Mouse (Mus musculus) neural tube, embryonic 12.5 days (tissue): ENCODE data around the gene Rhoj. TPM values are rescaled to one million over a fixed set of nuclear protein-coding genes. Genes with fewer than 3 reads are reported as not detected.

Experiments used
- ATAC-seq: fragments of 200-750 bp; cut with Nextera tagmentation; 2 replicates; pipeline ENCODE4 v1.8.0; 2017; ENCODE audit warnings: low read depth, mild to moderate bottlenecking, moderate TSS enrichment, moderate library complexity; ENCODE audit not compliant: low FRiP score
- H3K27ac ChIP-seq: fragments of 300-500 bp; sonication (generic); 2 replicates; pipeline ENCODE4 v1.5.1; 2016
- H3K27me3 ChIP-seq: fragments of 300-500 bp; sonication (generic); replicated peaks from 2 replicates; pipeline ENCODE4 v1.6.1; 2016; ENCODE audit warnings: mild to moderate bottlenecking
- H3K36me3 ChIP-seq: fragments of 300-500 bp; sonication (generic); 2 replicates; pipeline ENCODE4 v1.6.1; 2016; ENCODE audit warnings: mild to moderate bottlenecking
- H3K4me1 ChIP-seq: fragments of 300-500 bp; sonication (generic); 2 replicates; pipeline ENCODE4 v1.6.1; 2016
- H3K4me2 ChIP-seq: fragments of 300-500 bp; sonication (generic); replicated peaks from 2 replicates; pipeline ENCODE4 v1.6.1; 2016; ENCODE audit warnings: mild to moderate bottlenecking
- H3K4me3 ChIP-seq: fragments of 300-500 bp; sonication (generic); 2 replicates; pipeline ENCODE4 v1.5.1; 2016
- H3K9ac ChIP-seq: fragments of 300-500 bp; sonication (generic); 2 replicates; pipeline ENCODE4 v1.6.1; 2016; ENCODE audit warnings: mild to moderate bottlenecking
- H3K9me3 ChIP-seq: fragments of 300-500 bp; sonication (generic); 2 replicates; pipeline ENCODE4 v1.6.1; 2016; ENCODE audit warnings: mild to moderate bottlenecking
- whole genome bisulfite sequencing: fragments of 180-500 bp; shearing (Covaris S2); methylation state at CpG from one replicate; pipeline ENCODE4 v1.1.7; 2016; 5-methylcytosine and 5-hydroxymethylcytosine counted together
- polyA plus RNA-seq: library from polyadenylated mRNA; unstranded; fragments of >200 nt; fragmentation: Nextera tagmentation; extraction: Ambion mirVana; gene quantifications from 2 replicates; pipeline ENCODE4 v1.2.1, GENCODE M21; 2016

The Rhoj gene
- polyA plus RNA-seq, 1 experiment from 2014 or later = 34.5 TPM

DNA sequence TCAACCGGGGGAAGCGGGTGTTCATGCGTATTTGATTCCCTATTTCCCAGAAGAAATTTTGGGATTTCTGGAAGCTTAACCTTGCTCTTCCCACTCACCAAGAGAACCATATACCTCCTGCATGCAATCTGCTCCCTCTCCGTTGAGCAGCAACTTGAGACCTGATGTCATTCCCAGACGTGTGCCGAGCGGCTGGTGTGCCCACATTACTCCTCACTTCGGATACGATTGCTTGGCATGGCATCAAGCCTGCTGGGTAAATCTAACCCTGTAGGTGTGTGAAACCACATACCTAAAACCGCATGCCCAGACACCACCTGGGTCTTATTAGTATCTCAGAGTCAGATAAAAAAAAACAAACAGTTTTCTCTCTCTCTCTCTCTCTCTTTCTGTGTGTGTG lies 66.3 kb downstream of the Rhoj start:
- no peak overlapping the region for H3K4me2 ChIP-seq
- H3K4me3 ChIP-seq = no peak overlapping the region
- H3K9me3 ChIP-seq = no peaks in the 10 kb centered on the region
- ATAC-seq = no peak
- no peak overlapping the region for H3K27ac ChIP-seq
- no peak overlapping the region for H3K9ac ChIP-seq
- H3K36me3 ChIP-seq = no peaks in the 10 kb centered on the region
- H3K4me1 ChIP-seq = no peaks in the 10 kb centered on the region
- no peaks in the 10 kb centered on the region for H3K27me3 ChIP-seq
- 92% methylated on average over 10 of the region's 10 CpGs for WGBS

DNA sequence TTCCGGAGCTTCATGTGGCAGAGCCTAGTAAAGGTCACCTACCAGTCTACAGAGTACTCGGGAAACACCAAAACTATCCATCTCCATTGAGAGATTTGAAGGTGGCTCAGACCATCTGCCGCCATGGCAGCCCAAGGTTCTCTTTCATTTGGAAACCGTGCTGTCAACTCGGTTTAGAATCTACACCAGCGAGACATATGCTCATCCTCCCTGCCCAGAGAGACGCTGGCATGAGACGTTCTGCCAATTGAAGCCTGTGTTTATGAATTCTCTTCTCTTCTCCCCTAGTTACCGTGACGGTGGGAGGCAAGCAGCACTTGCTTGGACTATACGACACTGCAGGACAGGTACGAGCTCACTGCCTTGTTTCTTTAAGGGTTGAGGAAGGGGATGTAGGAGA lies 66.9 kb downstream of the Rhoj start:
- Histone ChIP-seq H3K27ac (no peak overlapping the region), H3K9me3 (no peaks in the 10 kb centered on the region), H3K36me3 (no peaks in the 10 kb centered on the region), H3K27me3 (no peaks in the 10 kb centered on the region), H3K4me3 (no peak overlapping the region), H3K4me1 (no peaks in the 10 kb centered on the region), H3K4me2 (no peak overlapping the region), H3K9ac (no peak overlapping the region)
- no peak for ATAC-seq
- WGBS = 85% methylated on average over 12 of the region's 12 CpGs

DNA sequence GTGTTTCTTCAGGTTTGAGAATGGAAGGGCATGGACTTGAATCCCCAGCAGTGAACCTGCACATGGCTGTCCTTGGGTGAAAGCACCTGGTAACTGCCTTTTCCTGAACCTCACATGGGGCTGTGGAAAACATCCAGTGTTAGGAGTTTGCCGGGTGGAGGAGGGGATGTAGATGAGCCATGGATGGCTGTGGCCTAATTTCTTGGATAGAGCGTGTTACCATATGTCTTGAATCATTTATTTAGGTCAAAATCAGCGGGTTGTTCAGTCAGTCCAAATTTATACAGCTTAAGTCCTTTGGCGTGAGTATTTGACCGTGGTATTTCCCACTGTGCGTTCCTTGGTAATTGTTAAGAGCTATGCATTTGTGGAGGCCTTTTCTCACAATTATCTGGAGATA lies 68.0 kb downstream of the Rhoj start:
- Histone ChIP-seq H3K9me3 (no peaks in the 10 kb centered on the region), H3K27ac (no peak overlapping the region), H3K4me2 (no peak overlapping the region), H3K27me3 (no peaks in the 10 kb centered on the region), H3K4me3 (no peak overlapping the region), H3K4me1 (no peaks in the 10 kb centered on the region), H3K9ac (no peak overlapping the region), H3K36me3 (no peaks in the 10 kb centered on the region)
- WGBS = 91% methylated on average over 6 of the region's 6 CpGs
- ATAC-seq = no peak

DNA sequence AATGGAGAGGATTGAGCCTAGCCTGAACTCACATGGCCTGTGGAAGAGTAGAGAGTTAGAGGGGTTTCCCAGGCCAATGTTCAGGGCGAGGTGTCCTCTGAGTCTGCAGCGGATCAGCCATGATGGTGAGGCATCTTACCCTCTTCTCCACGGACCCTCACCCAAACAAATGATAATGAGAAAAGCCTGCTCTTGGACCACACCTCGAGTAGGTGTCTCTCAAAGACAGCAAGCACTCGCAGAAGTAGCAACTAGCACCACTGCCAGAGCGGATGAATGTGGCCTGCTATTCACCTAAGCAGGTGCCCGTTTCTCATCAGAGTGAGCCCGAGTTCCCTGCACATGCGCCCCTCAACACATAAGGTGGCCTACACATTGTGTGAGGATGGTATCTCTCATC lies 78.6 kb downstream of the Rhoj start:
- Histone ChIP-seq H3K4me2 (no peak overlapping the region), H3K4me1 (no peaks in the 10 kb centered on the region), H3K36me3 (no peaks in the 10 kb centered on the region), H3K27me3 (no peaks in the 10 kb centered on the region), H3K27ac (no peak overlapping the region), H3K4me3 (no peak overlapping the region), H3K9me3 (no peaks in the 10 kb centered on the region), H3K9ac (no peak overlapping the region)
- 88% methylated on average over 9 of the region's 9 CpGs for WGBS
- ATAC-seq = no peak

DNA sequence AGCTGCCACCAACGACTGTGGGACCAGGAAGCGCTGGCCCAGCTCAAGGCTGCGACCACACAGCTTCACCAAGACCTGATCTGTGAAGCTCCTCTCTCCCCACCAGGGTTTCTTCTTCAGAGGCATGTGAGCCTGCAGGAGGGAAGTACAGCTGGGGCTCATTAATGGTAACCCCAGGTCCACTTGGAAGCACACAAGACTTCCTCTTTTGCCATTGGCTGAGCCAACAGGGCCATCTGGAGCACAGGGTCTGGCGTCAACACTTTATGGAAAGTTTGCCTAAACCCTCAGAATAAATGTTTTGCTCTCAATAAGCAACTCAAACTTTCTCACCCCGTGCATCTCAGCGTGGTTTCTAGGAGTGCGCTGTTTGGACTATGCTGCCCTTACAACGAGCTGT lies 79.0 kb downstream of the Rhoj start:
- H3K4me2 ChIP-seq = no peak overlapping the region
- H3K27me3 ChIP-seq = no peaks in the 10 kb centered on the region
- H3K27ac ChIP-seq = no peak overlapping the region
- no peaks in the 10 kb centered on the region for H3K9me3 ChIP-seq
- 84% methylated on average over 8 of the region's 8 CpGs for WGBS
- no peaks in the 10 kb centered on the region for H3K4me1 ChIP-seq
- H3K9ac ChIP-seq = no peak overlapping the region
- no peak for ATAC-seq
- no peak overlapping the region for H3K4me3 ChIP-seq
- no peaks in the 10 kb centered on the region for H3K36me3 ChIP-seq

DNA sequence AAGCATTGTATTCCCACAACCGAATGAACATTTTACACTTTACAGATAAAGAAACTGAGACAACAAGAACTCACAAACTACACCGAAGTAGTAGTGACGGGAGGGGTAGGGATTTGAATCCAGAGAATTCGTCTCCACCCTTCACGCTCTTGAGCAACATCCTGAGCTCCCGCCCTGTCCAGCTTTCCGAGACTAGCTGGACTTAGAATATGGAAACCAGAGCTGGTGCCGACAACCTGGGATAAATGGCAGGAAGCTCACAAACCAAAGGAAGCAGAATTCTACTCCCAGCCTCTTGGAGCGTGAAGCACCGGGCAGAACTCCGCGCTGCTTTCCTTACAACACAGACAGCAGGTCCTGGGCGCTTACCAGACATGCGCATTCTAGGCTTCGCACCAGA lies 79.7 kb downstream of the Rhoj start:
- no peak overlapping the region for H3K27ac ChIP-seq
- no peaks in the 10 kb centered on the region for H3K36me3 ChIP-seq
- no peak for ATAC-seq
- H3K9me3 ChIP-seq = no peaks in the 10 kb centered on the region
- H3K27me3 ChIP-seq = no peaks in the 10 kb centered on the region
- H3K4me2 ChIP-seq = no peak overlapping the region
- WGBS = 94% methylated on average over 15 of the region's 15 CpGs
- no peak overlapping the region for H3K4me3 ChIP-seq
- H3K9ac ChIP-seq = no peak overlapping the region
- no peaks in the 10 kb centered on the region for H3K4me1 ChIP-seq

DNA sequence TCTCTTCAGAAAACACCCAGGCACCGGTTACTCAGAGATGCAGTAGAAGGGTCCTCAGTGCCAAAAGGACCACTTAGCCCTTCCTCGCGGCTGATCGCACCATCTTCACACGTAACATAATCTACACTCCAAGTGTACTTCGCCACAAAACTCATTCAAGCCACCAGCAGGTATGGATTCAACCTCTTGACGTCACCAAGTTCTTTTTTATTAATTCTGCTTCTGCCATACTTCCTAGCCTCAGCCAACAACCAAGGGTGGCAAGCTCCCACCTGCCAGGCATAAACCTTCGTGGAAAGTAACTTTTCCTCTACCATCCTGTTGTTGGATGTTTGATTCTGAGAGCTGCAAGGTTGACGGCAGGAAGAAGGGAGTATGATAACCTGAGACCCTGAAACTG lies 80.4 kb downstream of the Rhoj start:
- 91% methylated on average over 9 of the region's 9 CpGs for WGBS
- no peak for ATAC-seq

DNA sequence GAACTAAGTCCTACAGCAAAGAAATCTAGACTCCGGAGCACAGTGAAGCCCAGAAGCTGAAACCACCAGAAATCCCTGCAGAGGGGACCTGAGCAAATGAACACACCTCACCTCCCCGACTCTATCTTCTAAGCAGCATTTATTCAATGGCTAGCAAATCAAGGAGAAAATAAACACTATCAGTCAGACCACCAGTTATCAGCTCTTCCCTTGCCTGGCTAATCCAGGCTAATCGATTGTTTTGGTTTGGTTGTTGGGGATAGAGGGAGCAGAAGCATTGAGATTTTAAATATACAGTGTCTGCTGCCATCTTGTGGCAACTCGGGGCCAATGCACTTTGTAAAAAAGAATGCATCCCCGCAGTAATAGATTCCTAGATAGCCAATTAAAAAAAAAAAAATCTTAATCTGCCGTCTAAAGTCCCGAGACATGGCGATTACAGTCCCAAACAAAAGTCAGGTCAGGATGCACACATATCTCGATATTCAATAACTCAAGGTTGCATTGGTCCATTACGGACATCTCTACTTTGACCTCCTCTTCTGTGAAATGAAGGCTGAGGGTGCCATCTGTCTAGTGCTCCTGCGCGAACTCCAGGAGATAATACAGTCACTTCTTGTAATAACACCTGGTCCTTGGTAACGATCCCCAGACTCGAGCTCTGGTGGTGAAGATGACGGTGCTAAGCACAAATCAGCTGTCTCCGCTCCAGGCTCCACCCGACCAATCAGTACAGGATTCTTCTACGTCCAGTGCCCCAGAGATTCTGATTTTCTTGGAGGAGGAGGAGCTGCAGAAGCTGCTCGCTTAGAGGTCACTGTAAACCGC lies 81.4 kb downstream of the Rhoj start:
- WGBS = 47% methylated on average over 20 of the region's 20 CpGs
- no peak overlapping the region for H3K9ac ChIP-seq

More for the DNA sequence above, 80.4 kb downstream of the Rhoj start:
- Histone ChIP-seq H3K9ac (no peak overlapping the region), H3K4me1 (no peaks in the 10 kb centered on the region), H3K9me3 (no peaks in the 10 kb centered on the region), H3K27me3 (no peaks in the 10 kb centered on the region), H3K27ac (no peak overlapping the region), H3K36me3 (no peaks in the 10 kb centered on the region), H3K4me2 (no peak overlapping the region), H3K4me3 (no peak overlapping the region)

DNA sequence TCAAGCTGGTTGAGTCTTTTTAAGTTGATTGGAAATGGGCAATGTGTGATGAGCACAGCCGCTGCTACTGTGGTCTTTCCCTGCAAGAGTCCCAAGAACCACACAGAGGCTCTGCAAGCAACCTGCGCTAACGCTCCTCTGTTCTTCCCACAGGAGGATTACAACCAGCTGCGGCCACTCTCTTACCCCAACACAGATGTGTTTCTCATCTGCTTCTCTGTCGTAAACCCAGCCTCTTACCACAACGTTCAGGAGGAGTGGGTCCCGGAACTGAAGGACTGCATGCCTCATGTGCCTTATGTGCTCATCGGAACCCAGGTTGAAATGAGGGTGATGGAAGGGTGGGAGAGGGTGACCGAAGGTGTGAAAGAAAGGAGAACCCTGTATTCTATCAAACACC lies 83.4 kb downstream of the Rhoj start:
- Histone ChIP-seq H3K4me1 (no peaks in the 10 kb centered on the region), H3K27ac (no peak overlapping the region), H3K4me2 (no peak overlapping the region), H3K9me3 (no peaks in the 10 kb centered on the region), H3K36me3 (no peaks in the 10 kb centered on the region), H3K9ac (no peak overlapping the region), H3K4me3 (no peak overlapping the region), H3K27me3 (no peaks in the 10 kb centered on the region)
- WGBS = 70% methylated on average over 9 of the region's 9 CpGs
- no peak for ATAC-seq

More for the DNA sequence above, 81.4 kb downstream of the Rhoj start:
- no peak overlapping the region for H3K27ac ChIP-seq
- no peak overlapping the region for H3K4me3 ChIP-seq
- ATAC-seq = peak; percentile 63; the same call in 1 of the 2 replicates
- no peaks in the 10 kb centered on the region for H3K4me1 ChIP-seq
- H3K4me2 ChIP-seq = 0 out of 2 replicates have a peak overlapping the region, but pooled peaks have one; percentile 14
- H3K9me3 ChIP-seq = no peaks in the 10 kb centered on the region
- H3K27me3 ChIP-seq = no peaks in the 10 kb centered on the region
- no peaks in the 10 kb centered on the region for H3K36me3 ChIP-seq

DNA sequence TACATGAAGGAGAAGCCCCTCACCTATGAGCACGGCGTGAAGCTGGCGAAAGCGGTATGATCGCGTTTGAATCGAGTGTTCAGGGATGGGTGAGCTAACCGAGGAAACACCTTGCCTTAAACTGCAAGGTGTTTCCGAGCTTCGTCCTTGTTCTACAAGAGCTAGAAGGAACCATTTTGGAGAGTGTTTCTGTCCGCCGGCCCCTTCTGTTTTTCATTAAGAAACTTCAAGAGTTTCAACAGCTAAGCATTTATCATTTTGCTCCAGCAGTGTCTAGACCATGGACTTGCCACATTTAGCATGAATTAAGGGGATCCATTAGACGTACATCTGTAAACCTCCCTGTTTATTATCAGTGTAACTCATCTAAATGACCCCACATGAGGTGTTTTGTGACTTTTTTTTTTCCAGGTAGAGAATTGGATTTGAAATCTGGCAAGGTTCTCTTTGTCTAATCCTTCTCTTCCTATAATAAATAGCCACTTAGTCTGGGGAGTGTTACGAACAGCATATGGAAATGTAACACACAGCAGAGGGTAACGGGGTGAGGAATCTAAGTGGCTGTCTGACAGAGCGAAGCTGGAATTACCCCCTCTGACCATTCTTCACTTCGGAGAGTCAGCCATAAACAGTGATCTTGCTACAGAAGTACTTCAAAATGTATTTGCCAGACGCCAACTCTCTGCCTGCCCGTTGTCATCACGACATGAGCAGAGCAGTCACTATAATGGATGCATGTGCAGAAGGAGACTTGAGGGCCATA lies 86.1 kb downstream of the Rhoj start:
- H3K4me1 ChIP-seq = no peaks in the 10 kb centered on the region
- H3K4me3 ChIP-seq = no peak overlapping the region
- H3K9me3 ChIP-seq = no peaks in the 10 kb centered on the region
- WGBS = 82% methylated on average over 20 of the region's 20 CpGs
- no peak overlapping the region for H3K4me2 ChIP-seq
- H3K9ac ChIP-seq = no peak overlapping the region
- H3K36me3 ChIP-seq = no peaks in the 10 kb centered on the region
- H3K27me3 ChIP-seq = no peaks in the 10 kb centered on the region
- no peak overlapping the region for H3K27ac ChIP-seq
- ATAC-seq = no peak

DNA sequence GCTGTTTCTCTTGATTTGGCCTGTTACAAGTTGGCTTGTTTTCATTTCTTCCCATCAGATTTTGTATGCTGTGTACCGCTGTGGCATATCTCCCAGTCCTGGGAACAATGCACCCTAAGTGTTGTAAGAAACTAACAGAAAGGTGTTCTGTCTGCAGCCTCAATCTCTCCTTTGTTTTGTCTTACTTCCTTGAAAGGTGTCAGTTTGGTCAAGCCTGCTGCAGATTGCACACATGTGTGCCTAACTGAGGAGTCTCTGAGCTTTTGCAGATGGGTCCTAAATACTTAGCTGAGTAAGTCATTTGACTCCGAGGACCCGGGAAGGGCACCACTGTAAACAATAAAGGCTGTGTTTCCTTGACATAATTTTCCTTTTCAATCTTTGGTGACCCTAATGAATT lies 88.5 kb downstream of the Rhoj start:
- no peak overlapping the region for H3K27ac ChIP-seq
- no peak overlapping the region for H3K9ac ChIP-seq
- H3K27me3 ChIP-seq = no peaks in the 10 kb centered on the region
- no peak overlapping the region for H3K4me2 ChIP-seq
- no peaks in the 10 kb centered on the region for H3K36me3 ChIP-seq
- H3K4me3 ChIP-seq = no peak overlapping the region
- no peaks in the 10 kb centered on the region for H3K9me3 ChIP-seq
- ATAC-seq = no peak
- WGBS = 62% methylated on average over 3 of the region's 3 CpGs
- H3K4me1 ChIP-seq = no peaks in the 10 kb centered on the region

DNA sequence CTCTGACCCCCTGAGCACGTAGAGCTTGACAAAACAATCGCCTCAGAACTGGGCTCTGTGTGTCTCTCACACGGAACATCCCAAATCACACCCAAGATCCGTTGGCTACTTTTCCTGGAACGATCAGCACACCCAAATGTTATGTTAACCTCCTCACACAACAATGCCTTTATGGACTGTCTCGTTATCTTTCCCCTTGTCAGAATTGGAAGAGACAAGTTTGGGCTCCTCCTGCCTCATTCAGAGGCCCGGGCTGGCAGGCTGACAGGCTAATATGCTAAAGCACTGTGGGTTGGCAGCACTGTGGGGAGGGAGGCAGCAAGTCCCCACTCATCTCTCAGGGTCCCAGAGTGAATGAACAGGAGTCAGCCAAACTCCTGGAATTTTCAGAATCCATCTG lies 89.0 kb downstream of the Rhoj start:
- Histone ChIP-seq H3K9ac (no peak overlapping the region), H3K4me1 (no peaks in the 10 kb centered on the region), H3K36me3 (no peaks in the 10 kb centered on the region), H3K27me3 (no peaks in the 10 kb centered on the region), H3K9me3 (no peaks in the 10 kb centered on the region), H3K27ac (no peak overlapping the region), H3K4me2 (no peak overlapping the region), H3K4me3 (no peak overlapping the region)
- no peak for ATAC-seq
- 44% methylated on average over 7 of the region's 7 CpGs for WGBS
